Mouse (Mus musculus): ENCODE data around the gene Fli1. TPM values are rescaled to one million over a fixed set of nuclear protein-coding genes. Genes with fewer than 3 reads are reported as not detected.

The Fli1 gene
- polyA plus RNA-seq, 1 experiment from 2014 or later: 68.3 TPM

DNA sequence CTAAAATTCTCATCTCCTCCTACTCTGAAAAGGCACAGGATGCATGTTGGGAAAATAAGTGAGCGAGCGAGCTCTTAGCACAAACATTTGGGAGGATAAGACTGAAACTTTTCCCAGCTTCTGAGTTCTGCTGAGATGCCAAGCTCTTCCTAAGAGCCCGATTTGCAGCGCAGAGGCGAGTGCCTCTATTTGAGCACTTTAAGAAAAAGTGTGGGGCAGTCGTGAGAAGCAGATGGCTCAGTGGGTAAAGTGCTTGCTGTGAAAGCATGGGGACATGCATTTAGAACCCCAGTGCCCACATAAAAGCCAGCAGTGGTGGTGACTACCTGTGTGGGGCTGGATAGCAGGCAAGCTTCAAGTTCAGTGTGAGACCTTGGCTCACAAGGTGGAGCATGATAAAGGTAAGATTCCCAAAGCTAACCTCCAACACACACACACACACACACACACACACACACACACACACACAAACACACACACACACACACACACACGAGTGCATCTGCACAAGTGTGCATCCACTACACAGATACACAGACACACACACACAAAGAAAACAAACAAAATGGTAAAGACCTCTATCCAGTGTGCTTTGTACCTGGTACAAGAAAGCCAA lies 37.1 kb downstream of the Fli1 start:
- Histone ChIP-seq H3K27ac (replicated peaks; ENCODE audit: low read depth, low read length) (no peak overlapping the region), H3K9me3 (ENCODE audit: control insufficient read depth, low read length) (no peaks in the 10 kb centered on the region), H3K4me2 (ENCODE audit: low read depth, severe bottlenecking) (no peak overlapping the region), H3K27me3 (ENCODE audit: control insufficient read depth, insufficient read depth, low read length) (no peaks in the 10 kb centered on the region), H3K9ac (ENCODE audit: low read length) (no peak overlapping the region), H3K36me3 (ENCODE audit: control insufficient read depth, insufficient read depth, low read length) (no peaks in the 10 kb centered on the region), H3K4me3 (ENCODE audit: low read depth, low read length) (no peak overlapping the region), H3K4me1 (ENCODE audit: control insufficient read depth, insufficient read depth, low read length) (peaks cover 42% of the 10 kb centered on the region)
- DNase-seq (ENCODE audit: low spot score) (no peak), ATAC-seq (ENCODE audit: insufficient number of reproducible peaks, low FRiP score, low TSS enrichment, low read depth) (no peak)
- WGBS: 84% methylated on average over 7 of the region's 7 CpGs

DNA sequence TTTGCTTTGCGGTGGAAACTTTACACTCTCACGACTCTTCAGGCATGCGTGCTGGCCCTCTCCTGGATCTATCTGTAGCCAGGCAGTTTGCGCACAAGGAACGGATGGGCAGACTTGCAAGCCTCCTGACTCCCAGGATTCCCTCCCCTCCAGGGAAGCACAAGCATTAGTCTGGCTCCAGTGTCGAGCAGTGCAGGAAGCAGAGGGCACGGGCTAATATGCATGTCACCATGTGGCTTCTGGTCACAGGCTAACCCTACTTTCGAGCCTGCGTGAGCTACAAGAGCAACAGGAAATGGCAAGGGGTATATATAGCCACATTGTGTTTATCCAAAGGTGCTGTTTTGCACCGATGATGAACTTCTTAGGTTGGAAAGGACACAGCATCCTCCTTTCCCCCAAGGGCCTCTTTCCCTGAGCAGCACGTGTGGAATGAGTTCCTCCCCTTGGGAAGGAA lies 38.6 kb downstream of the Fli1 start:
- Histone ChIP-seq H3K36me3 (ENCODE audit: control insufficient read depth, insufficient read depth, low read length) (no peaks in the 10 kb centered on the region), H3K9me3 (ENCODE audit: control insufficient read depth, low read length) (no peaks in the 10 kb centered on the region), H3K4me2 (ENCODE audit: low read depth, severe bottlenecking) (no peak overlapping the region), H3K9ac (ENCODE audit: low read length) (no peak overlapping the region), H3K27me3 (ENCODE audit: control insufficient read depth, insufficient read depth, low read length) (no peaks in the 10 kb centered on the region), H3K4me1 (ENCODE audit: control insufficient read depth, insufficient read depth, low read length) (peaks cover 49% of the 10 kb centered on the region), H3K4me3 (ENCODE audit: low read depth, low read length) (no peak overlapping the region), H3K27ac (replicated peaks; ENCODE audit: low read depth, low read length) (no peak overlapping the region)
- 67% methylated on average over 11 of the region's 11 CpGs for WGBS
- ATAC-seq (ENCODE audit: insufficient number of reproducible peaks, low FRiP score, low TSS enrichment, low read depth): no peak
- no peak for DNase-seq (ENCODE audit: low spot score)

DNA sequence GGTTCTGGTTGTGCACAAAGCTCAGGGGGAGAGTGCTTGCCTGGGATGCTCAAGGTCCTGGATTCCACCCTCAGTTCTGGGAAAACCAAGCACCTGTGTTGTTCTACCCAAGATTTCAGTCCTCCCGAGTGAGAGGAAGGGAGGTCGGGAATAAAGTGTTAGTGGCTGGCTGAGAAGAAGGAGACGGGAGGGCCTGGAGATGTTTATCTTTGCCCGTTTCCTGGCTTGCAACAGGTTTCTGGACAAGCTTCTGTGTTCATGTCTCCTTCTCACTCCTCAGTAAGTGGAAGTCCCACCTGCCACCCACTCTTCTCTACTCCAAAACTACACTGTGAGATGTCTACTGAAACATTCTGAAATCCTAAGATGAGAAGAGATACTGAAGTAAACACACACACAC lies 39.2 kb downstream of the Fli1 start:
- Histone ChIP-seq H3K9ac (ENCODE audit: low read length) (no peak overlapping the region), H3K4me2 (ENCODE audit: low read depth, severe bottlenecking) (no peak overlapping the region), H3K36me3 (ENCODE audit: control insufficient read depth, insufficient read depth, low read length) (no peaks in the 10 kb centered on the region), H3K27me3 (ENCODE audit: control insufficient read depth, insufficient read depth, low read length) (no peaks in the 10 kb centered on the region), H3K27ac (replicated peaks; ENCODE audit: low read depth, low read length) (no peak overlapping the region; the same call in 1 of the 2 replicates), H3K9me3 (ENCODE audit: control insufficient read depth, low read length) (no peaks in the 10 kb centered on the region), H3K4me3 (ENCODE audit: low read depth, low read length) (no peak overlapping the region), H3K4me1 (ENCODE audit: control insufficient read depth, insufficient read depth, low read length) (peaks cover 43% of the 10 kb centered on the region)
- WGBS: 42% methylated on average over 4 of the region's 4 CpGs
- DNase-seq (ENCODE audit: low spot score): no peak
- no peak for ATAC-seq (ENCODE audit: insufficient number of reproducible peaks, low FRiP score, low TSS enrichment, low read depth)

DNA sequence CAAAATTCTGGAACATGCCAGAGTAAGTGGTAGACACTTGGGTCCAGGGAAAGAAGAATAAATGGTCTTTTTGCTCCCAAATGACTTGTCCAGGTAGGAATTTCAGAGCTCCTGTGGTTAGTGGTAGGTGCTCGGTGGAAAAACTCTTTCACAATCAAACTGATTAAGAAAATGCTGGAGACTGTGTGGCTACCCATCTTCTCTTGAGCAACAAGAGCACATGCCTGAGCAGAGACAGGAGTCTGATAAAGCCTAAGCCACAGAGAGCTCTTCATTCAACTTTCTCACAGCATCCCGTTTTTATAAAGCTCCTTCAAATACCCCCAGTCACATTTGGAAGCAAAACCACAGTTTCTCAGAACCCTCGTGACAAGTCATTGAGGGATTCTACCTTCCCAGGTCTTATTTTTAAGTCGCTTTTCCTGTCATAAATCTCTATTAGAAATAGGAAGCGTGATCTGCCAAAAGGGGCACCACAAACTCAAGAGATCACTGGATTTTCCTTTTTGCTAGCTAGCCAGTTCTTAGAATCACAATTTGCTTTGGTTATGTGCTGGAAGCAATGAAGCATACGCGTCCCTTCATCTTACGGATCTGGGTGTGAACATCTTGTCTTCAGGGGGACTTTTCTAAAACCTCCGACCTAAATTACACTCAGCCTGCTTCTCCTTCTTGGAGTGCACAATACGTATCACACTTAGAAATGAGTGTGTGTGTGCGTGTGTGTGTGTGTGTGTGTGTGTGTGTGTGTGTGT lies 40.2 kb downstream of the Fli1 start:
- Histone ChIP-seq H3K4me1 (ENCODE audit: control insufficient read depth, insufficient read depth, low read length) (peaks cover 34% of the 10 kb centered on the region), H3K4me3 (ENCODE audit: low read depth, low read length) (no peak overlapping the region), H3K27me3 (ENCODE audit: control insufficient read depth, insufficient read depth, low read length) (no peaks in the 10 kb centered on the region), H3K4me2 (ENCODE audit: low read depth, severe bottlenecking) (no peak overlapping the region), H3K27ac (replicated peaks; ENCODE audit: low read depth, low read length) (no peak overlapping the region), H3K36me3 (ENCODE audit: control insufficient read depth, insufficient read depth, low read length) (no peaks in the 10 kb centered on the region), H3K9ac (ENCODE audit: low read length) (no peak overlapping the region), H3K9me3 (ENCODE audit: control insufficient read depth, low read length) (no peaks in the 10 kb centered on the region)
- ATAC-seq (ENCODE audit: insufficient number of reproducible peaks, low FRiP score, low TSS enrichment, low read depth) (no peak), DNase-seq (ENCODE audit: low spot score) (no peak)
- 81% methylated on average over 11 of the region's 11 CpGs for WGBS

DNA sequence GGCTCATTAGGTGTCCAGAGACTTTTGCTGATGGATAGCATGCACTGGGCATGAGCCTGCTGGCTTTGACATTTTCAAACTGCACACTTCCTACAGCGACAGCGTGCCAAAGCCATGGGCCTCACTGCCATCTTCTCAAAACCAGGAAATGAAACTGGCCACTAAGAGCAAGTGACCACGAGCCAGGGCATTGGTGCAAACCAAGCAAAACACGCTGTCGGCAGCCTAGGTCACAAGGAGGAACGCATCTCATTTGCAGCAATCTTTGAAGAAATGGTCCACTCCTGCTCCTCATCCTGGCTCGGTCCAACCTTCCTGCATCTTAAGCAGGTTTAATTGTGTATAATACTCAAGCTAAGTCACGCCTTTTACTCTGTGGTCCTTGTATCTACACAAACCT lies 41.8 kb downstream of the Fli1 start:
- Histone ChIP-seq H3K4me2 (ENCODE audit: low read depth, severe bottlenecking) (no peak overlapping the region), H3K27ac (replicated peaks; ENCODE audit: low read depth, low read length) (no peak overlapping the region), H3K36me3 (ENCODE audit: control insufficient read depth, insufficient read depth, low read length) (no peaks in the 10 kb centered on the region), H3K9me3 (ENCODE audit: control insufficient read depth, low read length) (no peaks in the 10 kb centered on the region), H3K4me1 (ENCODE audit: control insufficient read depth, insufficient read depth, low read length) (peaks cover 40% of the 10 kb centered on the region), H3K4me3 (ENCODE audit: low read depth, low read length) (no peak overlapping the region), H3K9ac (ENCODE audit: low read length) (no peak overlapping the region), H3K27me3 (ENCODE audit: control insufficient read depth, insufficient read depth, low read length) (no peaks in the 10 kb centered on the region)
- no peak for DNase-seq (ENCODE audit: low spot score)
- WGBS: 87% methylated on average over 8 of the region's 8 CpGs
- ATAC-seq (ENCODE audit: insufficient number of reproducible peaks, low FRiP score, low TSS enrichment, low read depth): no peak

DNA sequence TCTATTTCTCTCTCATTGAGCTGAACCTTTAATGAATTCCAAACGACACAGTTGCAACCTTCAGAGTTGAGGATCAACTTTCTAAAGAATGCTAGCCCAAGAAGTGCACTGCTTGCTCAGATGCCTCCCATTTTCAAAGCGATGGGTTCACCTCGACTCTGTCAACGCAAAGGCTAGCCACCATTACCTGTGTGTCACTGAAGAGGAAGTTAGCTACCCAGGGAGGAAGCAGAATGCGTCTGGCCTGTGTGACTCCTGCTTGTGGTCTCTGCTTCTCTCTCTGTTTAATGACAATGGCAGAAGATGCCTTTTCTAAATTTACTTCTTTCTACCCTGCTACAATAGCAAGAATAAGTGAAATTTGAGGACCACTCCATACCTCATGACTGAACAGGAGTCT lies 42.6 kb downstream of the Fli1 start:
- Histone ChIP-seq H3K27ac (replicated peaks; ENCODE audit: low read depth, low read length) (no peak overlapping the region), H3K4me2 (ENCODE audit: low read depth, severe bottlenecking) (no peak overlapping the region), H3K36me3 (ENCODE audit: control insufficient read depth, insufficient read depth, low read length) (no peaks in the 10 kb centered on the region), H3K9ac (ENCODE audit: low read length) (no peak overlapping the region), H3K27me3 (ENCODE audit: control insufficient read depth, insufficient read depth, low read length) (no peaks in the 10 kb centered on the region), H3K4me3 (ENCODE audit: low read depth, low read length) (no peak overlapping the region), H3K9me3 (ENCODE audit: control insufficient read depth, low read length) (no peaks in the 10 kb centered on the region), H3K4me1 (ENCODE audit: control insufficient read depth, insufficient read depth, low read length) (peaks cover 45% of the 10 kb centered on the region)
- DNase-seq (ENCODE audit: low spot score): no peak
- 68% methylated on average over 5 of the region's 5 CpGs for WGBS
- no peak for ATAC-seq (ENCODE audit: insufficient number of reproducible peaks, low FRiP score, low TSS enrichment, low read depth)

DNA sequence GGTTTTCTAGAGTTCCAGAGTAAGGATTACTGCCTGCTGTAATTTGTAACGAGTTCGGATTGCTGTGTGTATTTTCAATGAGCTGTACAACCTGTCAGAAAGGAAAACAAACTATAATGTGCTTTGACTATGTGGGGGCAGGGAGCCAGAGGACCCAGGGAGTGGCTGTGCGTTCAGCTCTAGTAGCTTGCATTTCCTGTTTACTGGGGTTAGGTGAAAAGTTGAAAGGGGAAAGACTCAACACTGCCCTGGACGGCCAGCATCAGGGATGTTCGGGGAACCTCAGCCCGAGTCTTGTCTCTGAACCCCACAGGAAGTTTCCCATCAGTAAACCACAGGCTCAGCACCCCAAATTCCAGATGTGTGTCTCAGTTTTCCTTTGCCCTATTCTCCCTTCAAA lies 43.2 kb downstream of the Fli1 start:
- H3K27ac ChIP-seq (replicated peaks; ENCODE audit: low read depth, low read length): no peak overlapping the region
- ATAC-seq (ENCODE audit: insufficient number of reproducible peaks, low FRiP score, low TSS enrichment, low read depth) (no peak), DNase-seq (ENCODE audit: low spot score) (no peak)
- no peak overlapping the region for H3K9ac ChIP-seq (ENCODE audit: low read length)
- no peaks in the 10 kb centered on the region for H3K27me3 ChIP-seq (ENCODE audit: control insufficient read depth, insufficient read depth, low read length)
- H3K9me3 ChIP-seq (ENCODE audit: control insufficient read depth, low read length): no peaks in the 10 kb centered on the region
- 42% methylated on average over 6 of the region's 6 CpGs for WGBS
- H3K4me3 ChIP-seq (ENCODE audit: low read depth, low read length): no peak overlapping the region
- H3K4me2 ChIP-seq (ENCODE audit: low read depth, severe bottlenecking): no peak overlapping the region
- no peaks in the 10 kb centered on the region for H3K36me3 ChIP-seq (ENCODE audit: control insufficient read depth, insufficient read depth, low read length)
- H3K4me1 ChIP-seq (ENCODE audit: control insufficient read depth, insufficient read depth, low read length): peaks cover 51% of the 10 kb centered on the region

DNA sequence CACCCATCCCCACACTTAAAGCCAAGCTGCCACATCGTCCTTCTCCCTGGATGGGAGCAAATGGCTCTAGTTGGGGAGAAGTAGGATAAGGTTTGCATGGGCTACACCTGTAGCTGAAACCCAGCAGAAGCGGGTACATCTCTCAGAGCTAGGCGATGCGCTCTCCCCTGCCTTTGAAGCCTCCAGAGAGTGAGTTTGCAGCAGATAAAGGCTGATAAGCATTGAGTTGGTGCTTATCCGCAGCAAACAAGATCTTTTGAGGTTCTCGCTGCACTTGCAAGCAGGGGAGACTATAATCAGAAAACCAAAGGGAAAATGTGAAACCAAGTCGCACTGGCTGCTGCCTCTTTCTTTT lies 47.0 kb downstream of the Fli1 start:
- Histone ChIP-seq H3K9ac (ENCODE audit: low read length) (0 out of 2 replicates have a peak overlapping the region, but pooled peaks have one; percentile 48), H3K4me1 (ENCODE audit: control insufficient read depth, insufficient read depth, low read length) (peaks cover 51% of the 10 kb centered on the region), H3K27me3 (ENCODE audit: control insufficient read depth, insufficient read depth, low read length) (no peaks in the 10 kb centered on the region), H3K36me3 (ENCODE audit: control insufficient read depth, insufficient read depth, low read length) (no peaks in the 10 kb centered on the region), H3K9me3 (ENCODE audit: control insufficient read depth, low read length) (no peaks in the 10 kb centered on the region), H3K4me2 (ENCODE audit: low read depth, severe bottlenecking) (peak overlapping the region; percentile 24; the same call in 1 of the 2 replicates), H3K4me3 (ENCODE audit: low read depth, low read length) (no peak overlapping the region), H3K27ac (replicated peaks; ENCODE audit: low read depth, low read length) (peak overlapping the region; percentile 80)
- peak; percentile 54 for DNase-seq (ENCODE audit: low spot score)
- WGBS: 11% methylated on average over 7 of the region's 7 CpGs
- no peak for ATAC-seq (ENCODE audit: insufficient number of reproducible peaks, low FRiP score, low TSS enrichment, low read depth)

All from limb, embryonic 11.5 days (tissue).